Mouse (Mus musculus) stomach, embryonic 16.5 days (tissue): ENCODE measurements around the gene Adamts16. TPM values are rescaled to one million over a fixed set of nuclear protein-coding genes. Genes with fewer than 3 reads are reported as not detected.

Experiments used
- ATAC-seq: fragments of 200-750 bp; cut with Nextera tagmentation; 2 replicates; pipeline ENCODE4 v1.8.0; 2017; ENCODE audit warnings: moderate number of reproducible peaks, moderate TSS enrichment; ENCODE audit not compliant: insufficient read depth, low FRiP score
- H3K27ac ChIP-seq: fragments of 300-500 bp; sonication (generic); 2 replicates; pipeline ENCODE4 v1.5.1; 2014; ENCODE audit warnings: low read length
- H3K27me3 ChIP-seq: fragments of 300-500 bp; sonication (generic); 2 replicates; pipeline ENCODE4 v1.6.1; 2014; ENCODE audit warnings: low read length, control low read depth, mixed read lengths; ENCODE audit not compliant: control insufficient read depth, insufficient read depth
- H3K36me3 ChIP-seq: fragments of 300-500 bp; sonication (generic); 2 replicates; pipeline ENCODE4 v1.6.1; 2014; ENCODE audit warnings: low read length; ENCODE audit not compliant: control insufficient read depth, insufficient read depth
- H3K4me1 ChIP-seq: fragments of 300-500 bp; sonication (generic); 2 replicates; pipeline ENCODE4 v1.6.1; 2014; ENCODE audit warnings: low read length, control low read depth, mixed read lengths; ENCODE audit not compliant: control insufficient read depth, insufficient read depth
- H3K4me2 ChIP-seq: fragments of 300-500 bp; sonication (generic); 2 replicates; pipeline ENCODE4 v1.6.1; 2014; ENCODE audit warnings: low read depth, low read length, mixed read lengths
- H3K4me3 ChIP-seq: fragments of 300-500 bp; sonication (generic); replicated peaks from 2 replicates; pipeline ENCODE4 v1.5.1; 2014; ENCODE audit warnings: mild to moderate bottlenecking, low read length
- H3K9ac ChIP-seq: fragments of 300-500 bp; sonication (generic); 2 replicates; pipeline ENCODE4 v1.6.1; 2014; ENCODE audit warnings: low read length
- H3K9me3 ChIP-seq: fragments of 300-500 bp; sonication (generic); replicated peaks from 2 replicates; pipeline ENCODE4 v1.6.1; 2016; ENCODE audit warnings: low read length, control low read depth; ENCODE audit not compliant: control insufficient read depth
- WGBS: fragments of 180-500 bp; shearing (Covaris S2); extraction: QIAGEN DNeasy Blood & Tissue Kit; methylation state at CpG from one replicate; pipeline ENCODE4 v1.1.7; 2014; 5-methylcytosine and 5-hydroxymethylcytosine counted together
- polyA plus RNA-seq: library from polyadenylated mRNA; unstranded; fragments of >200 nt; fragmentation: Nextera tagmentation; extraction: Ambion mirVana; gene quantifications from 2 replicates; pipeline ENCODE4 v1.2.1, GENCODE M21; 2015

The Adamts16 gene
- polyA plus RNA-seq, 1 experiment from 2014 or later, result 3.7 TPM

GRCm38 (mm10) chr13:70785078-70785477 lies 56.5 kb downstream of the Adamts16 start:
- no peak overlapping the region for H3K27ac ChIP-seq
- H3K9me3 ChIP-seq, result no peaks in the 10 kb centered on the region
- H3K27me3 ChIP-seq, result no peaks in the 10 kb centered on the region
- no peak overlapping the region for H3K4me3 ChIP-seq
- no peak overlapping the region for H3K9ac ChIP-seq
- ATAC-seq, result no peak
- H3K4me1 ChIP-seq, result no peaks in the 10 kb centered on the region
- WGBS, result 69% methylated on average over 2 of the region's 2 CpGs
- H3K36me3 ChIP-seq, result no peaks in the 10 kb centered on the region
- H3K4me2 ChIP-seq, result no peak overlapping the region

- H3K4me3 ChIP-seq, result no peak overlapping the region
- H3K4me2 ChIP-seq, result no peak overlapping the region
- 66% methylated on average over 5 of the region's 5 CpGs for WGBS
- ATAC-seq, result no peak
- H3K9me3 ChIP-seq, result no peaks in the 10 kb centered on the region
- 0 out of 2 replicates have a peak, but pooled peaks cover 3% of the 10 kb centered on the region for H3K4me1 ChIP-seq
- no peak overlapping the region for H3K9ac ChIP-seq
- no peaks in the 10 kb centered on the region for H3K36me3 ChIP-seq
- H3K27ac ChIP-seq, result no peak overlapping the region
- no peaks in the 10 kb centered on the region for H3K27me3 ChIP-seq
Observed at GRCm38 (mm10) chr13:70784126-70784525, 57.5 kb downstream of the Adamts16 start.

GRCm38 (mm10) chr13:70779781-70780180 lies 61.8 kb downstream of the Adamts16 start:
- Histone ChIP-seq H3K27me3 (no peaks in the 10 kb centered on the region), H3K36me3 (no peaks in the 10 kb centered on the region), H3K4me3 (no peak overlapping the region), H3K9me3 (no peaks in the 10 kb centered on the region), H3K27ac (no peak overlapping the region), H3K4me1 (0 out of 2 replicates have a peak, but pooled peaks cover 4% of the 10 kb centered on the region), H3K9ac (no peak overlapping the region), H3K4me2 (no peak overlapping the region)
- WGBS, result 43% methylated on average over 7 of the region's 7 CpGs
- no peak for ATAC-seq

GRCm38 (mm10) chr13:70778872-70779554 lies 62.6 kb downstream of the Adamts16 start:
- no peak overlapping the region for H3K9ac ChIP-seq
- no peaks in the 10 kb centered on the region for H3K27me3 ChIP-seq
- 0 out of 2 replicates have a peak, but pooled peaks cover 4% of the 10 kb centered on the region for H3K4me1 ChIP-seq
- H3K36me3 ChIP-seq, result no peaks in the 10 kb centered on the region
- H3K27ac ChIP-seq, result no peak overlapping the region
- H3K9me3 ChIP-seq, result no peaks in the 10 kb centered on the region
- ATAC-seq, result peak; percentile 7; the same call in 1 of the 2 replicates
- no peak overlapping the region for H3K4me2 ChIP-seq
- WGBS, result 31% methylated on average over 9 of the region's 9 CpGs
- H3K4me3 ChIP-seq, result no peak overlapping the region

- Histone ChIP-seq H3K4me1 (no peaks in the 10 kb centered on the region), H3K9ac (no peak overlapping the region), H3K4me3 (no peak overlapping the region), H3K36me3 (no peaks in the 10 kb centered on the region), H3K27me3 (no peaks in the 10 kb centered on the region), H3K27ac (no peak overlapping the region), H3K4me2 (no peak overlapping the region), H3K9me3 (no peaks in the 10 kb centered on the region)
- ATAC-seq, result no peak
- 55% methylated on average over 6 of the region's 6 CpGs for WGBS
Observed at GRCm38 (mm10) chr13:70771100-70771499, 70.5 kb downstream of the Adamts16 start.

GRCm38 (mm10) chr13:70769156-70769555 lies 72.5 kb downstream of the Adamts16 start:
- 64% methylated on average over 2 of the region's 2 CpGs for WGBS
- H3K4me2 ChIP-seq, result no peak overlapping the region
- H3K36me3 ChIP-seq, result no peaks in the 10 kb centered on the region
- no peak overlapping the region for H3K4me3 ChIP-seq
- H3K4me1 ChIP-seq, result no peaks in the 10 kb centered on the region
- no peak for ATAC-seq
- no peaks in the 10 kb centered on the region for H3K27me3 ChIP-seq
- H3K27ac ChIP-seq, result no peak overlapping the region
- H3K9me3 ChIP-seq, result no peaks in the 10 kb centered on the region
- no peak overlapping the region for H3K9ac ChIP-seq

- no peak overlapping the region for H3K4me3 ChIP-seq
- H3K27me3 ChIP-seq, result no peaks in the 10 kb centered on the region
- H3K27ac ChIP-seq, result no peak overlapping the region
- H3K36me3 ChIP-seq, result no peaks in the 10 kb centered on the region
- ATAC-seq, result no peak
- no peaks in the 10 kb centered on the region for H3K9me3 ChIP-seq
- H3K4me2 ChIP-seq, result no peak overlapping the region
- H3K4me1 ChIP-seq, result no peaks in the 10 kb centered on the region
- no peak overlapping the region for H3K9ac ChIP-seq
Observed at GRCm38 (mm10) chr13:70767462-70767861, 74.1 kb downstream of the Adamts16 start.

- no peaks in the 10 kb centered on the region for H3K36me3 ChIP-seq
- H3K27me3 ChIP-seq, result no peaks in the 10 kb centered on the region
- no peaks in the 10 kb centered on the region for H3K9me3 ChIP-seq
- 80% methylated on average over 6 of the region's 6 CpGs for WGBS
- H3K27ac ChIP-seq, result no peak overlapping the region
- no peak overlapping the region for H3K4me2 ChIP-seq
- no peak overlapping the region for H3K9ac ChIP-seq
- H3K4me3 ChIP-seq, result no peak overlapping the region
- no peak for ATAC-seq
- H3K4me1 ChIP-seq, result no peaks in the 10 kb centered on the region
Observed at GRCm38 (mm10) chr13:70764682-70765081, 76.9 kb downstream of the Adamts16 start.

GRCm38 (mm10) chr13:70762586-70762985 lies 79.0 kb downstream of the Adamts16 start:
- Histone ChIP-seq H3K36me3 (no peaks in the 10 kb centered on the region), H3K27me3 (no peaks in the 10 kb centered on the region), H3K9ac (no peak overlapping the region), H3K9me3 (no peaks in the 10 kb centered on the region), H3K4me3 (no peak overlapping the region), H3K27ac (no peak overlapping the region), H3K4me2 (no peak overlapping the region), H3K4me1 (no peaks in the 10 kb centered on the region)
- WGBS, result 86% methylated on average over 2 of the region's 2 CpGs
- no peak for ATAC-seq
